Mouse (Mus musculus): ENCODE measurements around the gene Itga6. TPM values are rescaled to one million over a fixed set of nuclear protein-coding genes. Genes with fewer than 3 reads are reported as not detected.

Gene Itga6
- polyA plus RNA-seq (2012): 25.9 and 29.1 TPM in 2 replicates

DNA sequence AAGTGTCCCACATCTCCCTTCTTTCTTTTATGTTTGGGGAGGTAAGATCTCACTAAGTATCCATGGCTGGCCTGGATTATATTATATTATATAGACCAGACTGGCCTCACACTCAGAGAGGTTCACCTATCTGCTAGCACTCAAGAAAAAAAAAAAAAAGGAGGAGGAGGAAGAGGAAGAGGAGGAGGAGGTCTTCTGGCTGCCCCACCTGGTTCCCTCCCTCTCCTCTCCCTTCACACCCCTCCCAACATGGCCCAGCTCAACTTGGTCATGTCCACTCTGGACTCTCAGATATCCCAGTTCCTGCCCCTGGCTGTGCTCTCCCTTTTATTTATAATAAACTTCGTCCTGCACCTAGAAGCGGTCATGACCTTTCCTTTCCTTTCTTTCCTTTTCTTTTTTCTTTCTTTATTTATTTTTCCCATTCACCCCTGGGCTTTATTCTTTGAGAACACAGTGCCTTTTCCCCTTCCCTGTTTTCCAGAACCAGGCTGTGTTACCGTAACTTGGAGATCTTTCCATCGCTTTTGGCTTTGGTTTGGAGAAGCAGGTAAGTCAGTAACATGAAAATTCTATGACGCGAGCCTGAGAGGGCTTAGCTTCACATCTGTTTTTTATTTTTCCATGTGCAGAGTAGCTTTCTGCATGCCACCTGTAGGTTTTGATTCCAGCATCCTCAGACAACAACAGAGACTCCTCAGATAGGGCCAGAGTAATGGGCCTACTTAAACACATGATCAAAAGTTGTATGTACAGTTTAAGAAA is at the start of gene Itga6:
Itga6 (plus strand) TSS at position 7 of the 765 bp plus-strand sequence.

DNA sequence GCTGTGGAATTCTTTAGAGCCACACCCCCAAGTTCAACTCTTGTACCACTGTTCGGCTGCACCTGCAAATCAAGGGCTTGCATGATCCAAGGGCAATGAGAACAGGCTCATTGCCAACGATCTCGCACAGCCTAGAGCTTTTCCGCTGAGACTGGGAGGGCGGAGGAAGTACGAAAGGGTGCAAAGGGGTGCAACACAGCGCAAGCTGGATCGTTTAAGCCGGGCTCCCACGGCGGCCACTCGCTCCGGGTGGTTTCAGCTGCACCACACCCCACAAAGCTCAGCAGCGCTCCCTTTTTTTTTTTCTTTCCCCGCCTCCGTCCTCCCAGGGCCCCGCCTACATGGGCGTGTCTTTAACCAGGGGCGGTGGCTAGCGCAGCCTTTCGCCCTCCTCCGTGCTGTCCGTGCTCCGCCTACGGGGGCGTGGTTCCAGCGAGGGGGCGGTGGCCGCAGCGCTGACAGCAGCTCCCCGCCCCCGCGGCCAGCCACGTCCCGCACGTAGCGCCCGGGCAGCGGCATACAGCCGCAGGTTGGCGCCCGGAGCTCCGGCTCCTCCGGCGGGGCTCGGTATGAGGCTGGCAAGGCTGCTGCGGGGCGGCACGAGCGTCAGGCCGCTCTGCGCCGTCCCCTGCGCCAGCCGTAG is 127.5 kb downstream of the Itga6 start, which contains the start of gene Pdk1:
Pdk1 (plus strand) TSS at position 424 of the 643 bp plus-strand sequence.

Other genes starting within 250 kb of the Itga6 start
- gene Dlx1, start 217.5 kb upstream of the Itga6 start, polyA plus RNA-seq (2012): 0.25 TPM in 1 of 2 replicates, not detected in the other
- 0.19 and 0.29 TPM in 2 replicates for gene Dlx2, start 198.9 kb upstream of the Itga6 start, polyA plus RNA-seq (2012)
- 22.2 and 24.1 TPM in 2 replicates for gene Pdk1, start 127.6 kb downstream of the Itga6 start, polyA plus RNA-seq (2012)
- gene Rapgef4, start 235.6 kb downstream of the Itga6 start, polyA plus RNA-seq (2012): 0.27 and 0.34 TPM in 2 replicates

Data from megakaryocyte-erythroid progenitor cell, adult 5 weeks (primary cell).